Comparison of ENCODE assay signal across 27 mouse cellular contexts in the genomic region with DNA sequence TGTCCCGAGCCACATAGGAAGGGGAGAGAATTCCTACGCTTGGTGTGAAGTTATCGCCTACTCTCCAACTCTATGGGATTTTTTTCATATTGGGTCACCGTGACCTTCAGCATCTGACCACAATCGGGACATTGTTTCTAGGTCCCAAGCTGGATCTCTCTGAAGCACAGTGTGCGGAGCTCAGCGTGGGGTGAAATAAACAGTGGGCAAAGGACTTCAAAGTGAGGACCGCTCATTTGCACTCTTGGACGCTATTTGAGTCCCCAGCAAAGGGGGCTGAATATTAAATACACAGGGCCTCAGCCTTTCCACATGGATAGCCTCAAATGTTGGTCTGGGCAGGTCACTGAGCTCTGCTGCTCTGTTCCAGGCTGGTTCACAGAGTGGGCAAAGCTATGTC.
A peak's percentile ranks its signal among the peaks of the same experiment; 100 is the strongest.
DNase-seq lines count a peak whose midpoint lies in the region; ATAC-seq and TF ChIP-seq lines count a peak whose summit lies in the region.
"Had no signal": no experiment of that assay in that cellular context is flagged by ENCODE, and none has a peak within 500 bp of the region (broad histone marks: within the 10 kb centered on the region; RNA-seq: fewer than 3 reads in every experiment).

No protein-coding gene starts in this region.

- peaks cover 28% of the 10 kb centered on the region for H3K36me3 ChIP-seq in forebrain, embryonic 12.5 days (replicated peaks)
- H3K36me3 ChIP-seq in forebrain, embryonic 10.5 days (replicated peaks), result peaks cover 37% of the 10 kb centered on the region
- H3K36me3 ChIP-seq: heart, embryonic 13.5 days; limb, embryonic 12.5 days had no signal

- 71% methylated on average over 9 of the region's 9 CpGs for WGBS in forebrain, embryonic 12.5 days
- 84% methylated on average over 9 of the region's 9 CpGs for WGBS in forebrain, embryonic 10.5 days

- H3K9ac ChIP-seq in forebrain, embryonic 12.5 days, result no peak overlapping the region
- H3K9ac ChIP-seq: heart, embryonic 13.5 days; hindbrain, embryonic 15.5 days; limb, embryonic 12.5 days; liver, postnatal 0 days; midbrain, embryonic 12.5 days had no signal

- H3K4me1 ChIP-seq in forebrain, embryonic 12.5 days, result peaks cover 6% of the 10 kb centered on the region; the same call in 1 of the 2 replicates
- peaks cover 25% of the 10 kb centered on the region for H3K4me1 ChIP-seq in forebrain, embryonic 10.5 days
- H3K4me1 ChIP-seq: hindbrain, embryonic 15.5 days; midbrain, embryonic 12.5 days had no signal

- H3K4me2 ChIP-seq in forebrain, embryonic 12.5 days, result no peak overlapping the region
- H3K4me2 ChIP-seq: heart, embryonic 13.5 days; hindbrain, embryonic 15.5 days; limb, embryonic 12.5 days; liver, embryonic 11.5 days; midbrain, embryonic 12.5 days had no signal

- H3K27me3 ChIP-seq in forebrain, embryonic 12.5 days, result no peaks in the 10 kb centered on the region
- H3K27me3 ChIP-seq in forebrain, embryonic 10.5 days (ENCODE audit: poor library complexity, severe bottlenecking), result no peaks in the 10 kb centered on the region
- H3K27me3 ChIP-seq: heart, embryonic 13.5 days; hindbrain, embryonic 15.5 days; limb, embryonic 12.5 days; midbrain, embryonic 12.5 days had no signal

- 0 out of 2 replicates have a peak overlapping the region, but pooled peaks have one; percentile 25 for H3K27ac ChIP-seq in forebrain, embryonic 12.5 days
- H3K27ac ChIP-seq in forebrain, embryonic 10.5 days, result no peak overlapping the region
- peak overlapping the region; percentile 72 for H3K27ac ChIP-seq in layer of hippocampus, adult 2 months
- H3K27ac ChIP-seq: heart, adult 2 months; heart, embryonic 13.5 days; hindbrain, embryonic 15.5 days; limb, embryonic 12.5 days; midbrain, embryonic 12.5 days had no signal

- no peak for TF ChIP-seq CTCF in layer of hippocampus, adult 2 months (conservative IDR thresholded peaks at IDR 0.05)

- no peak for ATAC-seq in forebrain, embryonic 12.5 days (ENCODE audit: low FRiP score)
- ATAC-seq: forebrain, embryonic 16.5 days; intestine, embryonic 16.5 days; liver, postnatal 0 days; lung, postnatal 0 days; Patski had no signal

- H3K9me3 ChIP-seq in forebrain, embryonic 12.5 days, result no peaks in the 10 kb centered on the region
- no peaks in the 10 kb centered on the region for H3K9me3 ChIP-seq in forebrain, embryonic 10.5 days
- H3K9me3 ChIP-seq: heart, embryonic 13.5 days; hindbrain, embryonic 15.5 days; limb, embryonic 12.5 days; midbrain, embryonic 12.5 days had no signal

- no peak overlapping the region for H3K4me3 ChIP-seq in forebrain, embryonic 12.5 days (replicated peaks)
- no peak overlapping the region for H3K4me3 ChIP-seq in forebrain, embryonic 10.5 days
- no peak overlapping the region for H3K4me3 ChIP-seq in layer of hippocampus, adult 2 months
- H3K4me3 ChIP-seq: heart, adult 2 months; heart, embryonic 13.5 days; hindbrain, embryonic 15.5 days; limb, embryonic 12.5 days; midbrain, embryonic 12.5 days had no signal

- no peak for DNase-seq in forebrain, embryonic 10.5 days (ENCODE audit: extremely low spot score, low spot score)
- peak in 1 of 2 experiments; percentile 43 for DNase-seq in layer of hippocampus, adult 2 months (ENCODE audit: low spot score in 2 of 2)
- no peak for DNase-seq in layer of hippocampus, postnatal 25 days (ENCODE audit: extremely low spot score in 1 of 2, low spot score in 1 of 2)
- DNase-seq in right cerebral cortex, adult 18-20 months, result peak; percentile 33
- DNase-seq in right cerebral cortex, postnatal 36 days (ENCODE audit: low spot score in 2 of 2), result no peak
- DNase-seq in retina, postnatal 1 day, result peak; percentile 91
- DNase-seq in adrenal gland, postnatal 4 days (ENCODE audit: low spot score in 2 of 2), result no peak
- DNase-seq: adrenal gland, postnatal 36 days; cerebellum, adult 11-12 months; cerebellum, postnatal 25 days; gastrocnemius, postnatal 36 days; heart, adult 2 months; heart, postnatal 14 days; kidney, postnatal 25 days; liver, postnatal 0 days; thymus, adult 18-20 months; thymus, postnatal 36 days had no signal

Comparison
In these comparisons a context has a peak if more than half of its experiments do, and no peak if none do; other contexts are left out.
1. DNase-seq: peak in right cerebral cortex, adult 18-20 months (single experiment) and retina, postnatal 1 day (single experiment); none in forebrain, embryonic 10.5 days (single experiment), layer of hippocampus, postnatal 25 days (0 of 2), right cerebral cortex, postnatal 36 days (0 of 2) and adrenal gland, postnatal 4 days (0 of 2).